Mouse (Mus musculus) regulatory T cell (primary cell): Measurements from ENCODE around the gene Aif1.

Experiments
- in situ Hi-C: fragments of 300-600 bp; cut with MboI, MseI; formaldehyde crosslinking; loops from one replicate; pipeline ENCODE4 v1.15.1; 2025; ENCODE audit warnings: high pct_unique_total_duplicates

Gene Aif1

DNA sequence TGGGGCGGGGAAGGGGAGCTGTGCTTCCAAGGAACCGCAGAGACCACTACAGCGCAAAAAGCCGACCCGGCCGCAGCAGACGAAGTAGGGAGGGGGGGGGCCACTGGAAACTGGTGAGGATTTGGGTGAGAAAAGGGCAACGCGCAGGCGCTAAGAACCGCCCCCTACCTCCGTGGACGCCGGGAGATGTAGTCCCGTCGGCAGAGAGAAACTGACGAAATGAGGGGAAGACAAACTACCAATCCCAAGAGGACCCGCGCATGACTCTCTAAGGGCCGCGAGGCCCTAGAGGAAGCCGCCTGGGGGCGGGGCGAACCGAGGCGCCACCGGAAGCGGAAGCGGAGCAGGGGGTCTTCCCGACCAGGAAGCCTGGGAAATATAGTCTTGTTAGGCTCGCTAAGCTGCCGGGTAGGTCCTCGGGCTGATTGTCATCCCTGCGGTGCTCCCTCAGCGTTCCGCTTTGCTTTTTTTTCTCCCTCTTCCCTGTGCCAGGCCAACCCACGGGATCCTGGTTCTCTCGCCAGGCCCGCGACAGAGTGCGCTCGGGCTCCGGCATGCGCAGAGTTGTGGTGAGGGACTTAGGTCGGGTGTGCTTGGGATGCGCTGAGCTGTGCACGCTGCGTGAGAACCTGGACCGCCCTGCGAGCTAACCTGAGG is 54.6 kb downstream of the Aif1 start, which contains the start of gene Gpank1:
TSS of gene Gpank1 (plus strand) at position 313 of the 657 bp plus-strand sequence.
- in situ Hi-C loops = loop anchor here (5.0 kb wide), 1 partner anchor 69 kb away; no protein-coding TSS in a partner anchor
